In genomic region chr1:127775206-127775720, GRCm38 (mm10) we compare ENCODE assay signal across 8 mouse cellular contexts. TPM values are rescaled to one million over a fixed set of nuclear protein-coding genes. Genes with fewer than 3 reads are reported as not detected.
A peak's percentile ranks its signal among the peaks of the same experiment; 100 is the strongest.
DNase-seq lines count a peak whose midpoint lies in the region; ATAC-seq lines count a peak whose summit lies in the region.

No protein-coding gene starts in this region.

- no peaks in the 10 kb centered on the region for H3K9me3 ChIP-seq in forebrain, embryonic 12.5 days

- H3K9ac ChIP-seq in forebrain, embryonic 12.5 days = peak overlapping the region; percentile 90

- ATAC-seq in forebrain, embryonic 12.5 days (ENCODE audit: low FRiP score) = no peak

- no peaks in the 10 kb centered on the region for H3K27me3 ChIP-seq in forebrain, embryonic 12.5 days

- peak overlapping the region; percentile 81 for H3K4me2 ChIP-seq in forebrain, embryonic 12.5 days

- peaks cover 4% of the 10 kb centered on the region for H3K36me3 ChIP-seq in forebrain, embryonic 12.5 days (replicated peaks)

- peaks cover 40% of the 10 kb centered on the region for H3K4me1 ChIP-seq in forebrain, embryonic 12.5 days

- 14% methylated on average over 10 of the region's 10 CpGs for WGBS in forebrain, embryonic 12.5 days

- peak overlapping the region; percentile 78 for H3K4me3 ChIP-seq in forebrain, embryonic 12.5 days (replicated peaks)

- peak; percentile 18 for DNase-seq in embryo, embryonic 10.5 days (ENCODE audit: low spot score)
- DNase-seq in embryo, embryonic 11 days = no peak
- DNase-seq in 3T3-L1 (ENCODE audit: low read depth, low spot score) (peak; percentile 13), liver (peak; percentile 13)
- no peak for DNase-seq in urinary bladder, postnatal 25 days (ENCODE audit: low spot score)
- DNase-seq in thymus, postnatal 14 days = no peak
- no peak for DNase-seq in kidney, adult 18-20 months

- H3K27ac ChIP-seq in forebrain, embryonic 12.5 days = no peak overlapping the region

RNA-seq across cellular contexts. Expression of gene Ccnt2, which starts 1.3 kb away (rescaled TPM):
- polyA plus RNA-seq in forebrain, embryonic 12.5 days (2016; fragmentation: Nextera tagmentation; extraction: Ambion mirVana) = 115 and 119 TPM in 2 replicates

RNA-seq across cellular contexts. Expression of gene Acmsd, which starts 46.0 kb away (rescaled TPM):
- 0.15 and 0.20 TPM in 2 replicates for polyA plus RNA-seq in forebrain, embryonic 12.5 days (2016; fragmentation: Nextera tagmentation; extraction: Ambion mirVana)

Comparison
In these comparisons a context has a peak if more than half of its experiments do, and no peak if none do; other contexts are left out.
1. DNase-seq: peak in embryo, embryonic 10.5 days (single experiment), 3T3-L1 (single experiment) and liver (single experiment); none in embryo, embryonic 11 days (single experiment), urinary bladder, postnatal 25 days (single experiment), thymus, postnatal 14 days (single experiment) and kidney, adult 18-20 months (single experiment).